Mouse (Mus musculus) liver, embryonic 14.5 days (tissue): ENCODE data around the gene Nps.

ENCODE experiments used
- CTCF ChIP-seq: IDR thresholded peaks from 2 replicates; pipeline ENCODE4 v1.5.1; 2016; ENCODE audit warnings: antibody characterized with exemption, low read depth, control low read depth
- EP300 ChIP-seq: IDR thresholded peaks from 2 replicates; pipeline ENCODE4 v1.6.1; 2016; ENCODE audit warnings: antibody characterized with exemption, low read depth

DNA sequence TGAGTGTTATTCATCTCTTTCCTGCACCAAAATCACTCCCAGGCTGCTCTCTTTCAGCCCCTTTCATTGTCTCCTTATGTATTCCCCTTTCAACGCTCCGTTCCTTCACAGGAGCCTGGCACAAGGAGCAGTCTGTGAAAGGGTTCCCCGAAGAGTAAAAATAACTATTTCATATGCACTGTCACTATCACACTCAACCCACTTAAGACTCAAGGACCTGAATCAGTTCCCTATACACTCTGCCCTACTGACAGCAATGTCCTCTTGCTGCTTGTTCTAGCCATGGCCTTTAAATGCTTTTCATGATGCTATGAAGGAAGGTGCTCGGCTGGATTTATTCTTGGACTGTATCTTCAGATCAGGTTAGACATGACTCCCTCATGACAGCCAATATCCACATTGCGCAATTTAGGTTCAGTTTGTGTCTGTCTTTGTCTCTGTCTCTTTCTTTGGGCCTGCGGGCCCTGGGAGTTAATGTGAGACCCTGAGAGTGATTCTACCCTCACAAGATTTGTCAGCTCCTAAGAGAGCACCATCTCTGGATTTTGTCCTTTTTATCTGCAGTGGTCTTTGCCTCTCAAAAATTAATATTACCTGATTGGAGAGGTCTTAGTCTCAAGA lies 49.4 kb upstream of the Nps start:
- TF ChIP-seq CTCF (no peak), EP300 (no peak)
